Mouse (Mus musculus) cerebellum, postnatal 14 days (tissue): ENCODE data around the gene Mpig6b.

Source experiments
- DNase-seq, 2 experiments: peaks; one replicate each; pipeline ENCODE4 v3.0.0; 2021; ENCODE audit warnings: mixed read lengths in 2 of 2

The Mpig6b gene

GRCm38 (mm10) chr17:35016376-35016775, 49.6 kb downstream of the Mpig6b start, which contains the start of gene Vwa7:
Gene Vwa7 (plus strand): TSS chr17:35016579.
- DNase-seq: peak; percentile 88 to 90

GRCm38 (mm10) chr17:35015296-35015695, 50.7 kb downstream of the Mpig6b start:
- DNase-seq: peak in 1 of 2 experiments; percentile 14

- DNase-seq: peak; percentile 8 to 20
Observed at GRCm38 (mm10) chr17:35013221-35013620, 52.8 kb downstream of the Mpig6b start.
